Mouse (Mus musculus) ES-Bruce4 (cell line): ENCODE results near the gene Gm4553. TPM values are rescaled to one million over a fixed set of nuclear protein-coding genes. Genes with fewer than 3 reads are reported as not detected.
A peak's percentile ranks its signal among the peaks of the same experiment; 100 is the strongest.
"Not testable (repeated sequence)": the region's sequence is repeated elsewhere in the genome, so short reads cannot be mapped to it uniquely, and the experiment has no call there.

Experiments
- H3K27ac ChIP-seq: 2 replicates; pipeline ENCODE4 v1.5.1; 2012; ENCODE audit warnings: low read length, inconsistent platforms; ENCODE audit not compliant: insufficient read depth
- H3K27me3 ChIP-seq: 2 replicates; pipeline ENCODE4 v1.6.1; 2012; ENCODE audit warnings: mild to moderate bottlenecking, low read length, inconsistent platforms; ENCODE audit not compliant: control insufficient read depth, poor library complexity, insufficient read depth, severe bottlenecking
- H3K36me3 ChIP-seq: 2 replicates; pipeline ENCODE4 v1.6.1; 2012; ENCODE audit warnings: inconsistent platforms, mild to moderate bottlenecking, low read length, moderate library complexity; ENCODE audit not compliant: control insufficient read depth, poor library complexity, insufficient read depth, severe bottlenecking
- H3K4me1 ChIP-seq: one replicate; pipeline ENCODE4 v1.8.1; 2011; ENCODE audit warnings: low read length; ENCODE audit not compliant: control insufficient read depth, insufficient read depth
- H3K4me3 ChIP-seq: 2 replicates; pipeline ENCODE4 v1.5.1; 2011; ENCODE audit warnings: low read depth, mild to moderate bottlenecking, low read length
- H3K9ac ChIP-seq: 2 replicates; pipeline ENCODE4 v1.6.1; 2012; ENCODE audit warnings: low read depth, mild to moderate bottlenecking, inconsistent platforms; ENCODE audit not compliant: poor library complexity, severe bottlenecking
- H3K9me3 ChIP-seq: replicated peaks from 2 replicates; pipeline ENCODE4 v1.6.1; 2012; ENCODE audit warnings: mild to moderate bottlenecking, low read length, inconsistent platforms; ENCODE audit not compliant: control insufficient read depth, poor library complexity, insufficient read depth, severe bottlenecking
- CTCF ChIP-seq: IDR thresholded peaks from one replicate; pipeline ENCODE4 v1.8.1; 2011; ENCODE audit warnings: low read depth, low read length
- EP300 ChIP-seq: IDR thresholded peaks from 2 replicates; pipeline ENCODE4 v1.6.1; 2011; ENCODE audit warnings: low read depth, low read length; ENCODE audit not compliant: insufficient read depth
- POLR2A ChIP-seq: IDR thresholded peaks from one replicate; pipeline ENCODE4 v1.8.1; 2011; ENCODE audit warnings: low read length; ENCODE audit not compliant: insufficient read depth
- polyA plus RNA-seq: library from polyadenylated mRNA; stranded (reverse); fragments of >200 nt; gene quantifications from 2 replicates; pipeline ENCODE4 v1.2.4, GENCODE M21; 2011; ENCODE audit warnings: low read depth; ENCODE audit not compliant: missing spikeins, insufficient read depth, insufficient read length

The Gm4553 gene
- polyA plus RNA-seq = not detected in 2 replicates

- not testable (repeated sequence) for H3K27me3 ChIP-seq, H3K9ac ChIP-seq, H3K27ac ChIP-seq, H3K9me3 ChIP-seq, H3K4me3 ChIP-seq, H3K36me3 ChIP-seq, H3K4me1 ChIP-seq
Measured at GRCm38 (mm10) chr7:142165639-142166038, at the start of gene Gm4553. TSS of gene Gm4553 (minus strand) at chr7:142165739.

GRCm38 (mm10) chr7:142212136-142212535 is 46.6 kb upstream of the Gm4553 start:
- H3K36me3 ChIP-seq, H3K4me1 ChIP-seq, H3K27ac ChIP-seq, H3K9ac ChIP-seq, H3K27me3 ChIP-seq, H3K4me3 ChIP-seq, H3K9me3 ChIP-seq: not testable (repeated sequence)

GRCm38 (mm10) chr7:142211559-142211958 is 46.0 kb upstream of the Gm4553 start, which contains the start of gene Gm7579:
TSS of gene Gm7579 (plus strand) at chr7:142211859.
- Histone ChIP-seq H3K9me3 (no peaks in the 10 kb centered on the region), H3K27me3 (no peaks in the 10 kb centered on the region), H3K27ac (no peak within 1 kb of the TSS), H3K9ac (no peak within 1 kb of the TSS), H3K4me1 (peaks cover 5% of the 10 kb centered on the region), H3K4me3 (no peak within 1 kb of the TSS), H3K36me3 (no peaks in the 10 kb centered on the region)
- TF ChIP-seq CTCF (no peak), EP300 (no peak), POLR2A (no peak)

- H3K36me3 ChIP-seq, H3K27me3 ChIP-seq, H3K9me3 ChIP-seq, H3K4me1 ChIP-seq, H3K4me3 ChIP-seq, H3K9ac ChIP-seq: not testable (repeated sequence)
- H3K27ac ChIP-seq = peak overlapping the region; percentile 55
- TF ChIP-seq EP300 = 0 out of 2 replicates have a peak, but pooled peaks have one; percentile 22
Measured at GRCm38 (mm10) chr7:142206891-142207290, 41.4 kb upstream of the Gm4553 start.

GRCm38 (mm10) chr7:142205488-142205887 is 39.9 kb upstream of the Gm4553 start:
- TF ChIP-seq POLR2A (no peak), EP300 (no peak), CTCF (no peak)
- Histone ChIP-seq H3K27ac (no peak overlapping the region), H3K9ac (no peak overlapping the region), H3K4me3 (no peak overlapping the region), H3K4me1 (peaks cover 5% of the 10 kb centered on the region), H3K9me3 (no peaks in the 10 kb centered on the region), H3K27me3 (no peaks in the 10 kb centered on the region), H3K36me3 (no peaks in the 10 kb centered on the region)

- Histone ChIP-seq H3K27me3 (no peaks in the 10 kb centered on the region), H3K36me3 (no peaks in the 10 kb centered on the region), H3K4me3 (no peak within 1 kb of the TSS), H3K9ac (no peak within 1 kb of the TSS), H3K4me1 (no peaks in the 10 kb centered on the region), H3K9me3 (no peaks in the 10 kb centered on the region), H3K27ac (no peak within 1 kb of the TSS)
- no peak for TF ChIP-seq EP300
- TF ChIP-seq POLR2A = no peak
- no peak for TF ChIP-seq CTCF
Measured at GRCm38 (mm10) chr7:142201064-142201463, 35.5 kb upstream of the Gm4553 start, which contains the start of gene Krtap5-3. TSS of gene Krtap5-3 (plus strand) at chr7:142201364.

GRCm38 (mm10) chr7:142198748-142199147 is 33.2 kb upstream of the Gm4553 start:
- Histone ChIP-seq H3K27ac (no peak overlapping the region), H3K9me3 (peaks cover 15% of the 10 kb centered on the region), H3K4me3 (no peak overlapping the region), H3K4me1 (no peaks in the 10 kb centered on the region), H3K27me3 (no peaks in the 10 kb centered on the region), H3K36me3 (no peaks in the 10 kb centered on the region), H3K9ac (no peak overlapping the region)
- TF ChIP-seq EP300 (no peak), POLR2A (no peak), CTCF (no peak)
